Mouse (Mus musculus): ENCODE measurements around the gene Pygm. TPM values are rescaled to one million over a fixed set of nuclear protein-coding genes. Genes with fewer than 3 reads are reported as not detected.

The Pygm gene
- polyA plus RNA-seq, 1 experiment from 2014 or later: 2.5 TPM

GRCm38 (mm10) chr19:6363411-6364240, 20.6 kb upstream of the Pygm start, which contains the start of gene Sf1:
TSS of gene Sf1 (plus strand) at chr19:6363690.
- H3K4me1 ChIP-seq: peaks cover 20% of the 10 kb centered on the region

GRCm38 (mm10) chr19:6364317-6364725, 19.9 kb upstream of the Pygm start:
- peak; percentile 93 for DNase-seq (ENCODE audit: low spot score)
- Histone ChIP-seq H3K36me3 (peaks cover 56% of the 10 kb centered on the region), H3K4me1 (peaks cover 20% of the 10 kb centered on the region), H3K9me3 (replicated peaks) (no peaks in the 10 kb centered on the region), H3K27me3 (ENCODE audit: low read depth, poor library complexity, severe bottlenecking) (no peaks in the 10 kb centered on the region), H3K4me3 (peak overlapping the region; percentile 99), H3K27ac (peak overlapping the region; percentile 100)
- under 1% methylated on average over 55 of the region's 55 CpGs for WGBS

More at GRCm38 (mm10) chr19:6363411-6364240, 20.6 kb upstream of the Pygm start, which contains the start of gene Sf1:
- Histone ChIP-seq H3K4me3 (peak within 1 kb of the TSS; percentile 99), H3K27me3 (ENCODE audit: low read depth, poor library complexity, severe bottlenecking) (no peaks in the 10 kb centered on the region), H3K36me3 (peaks cover 49% of the 10 kb centered on the region), H3K27ac (peak within 1 kb of the TSS; percentile 100), H3K9me3 (replicated peaks) (no peaks in the 10 kb centered on the region)
- peak; percentile 99 for DNase-seq (ENCODE audit: low spot score)
- WGBS: under 1% methylated on average over 85 of the region's 85 CpGs

DNA sequence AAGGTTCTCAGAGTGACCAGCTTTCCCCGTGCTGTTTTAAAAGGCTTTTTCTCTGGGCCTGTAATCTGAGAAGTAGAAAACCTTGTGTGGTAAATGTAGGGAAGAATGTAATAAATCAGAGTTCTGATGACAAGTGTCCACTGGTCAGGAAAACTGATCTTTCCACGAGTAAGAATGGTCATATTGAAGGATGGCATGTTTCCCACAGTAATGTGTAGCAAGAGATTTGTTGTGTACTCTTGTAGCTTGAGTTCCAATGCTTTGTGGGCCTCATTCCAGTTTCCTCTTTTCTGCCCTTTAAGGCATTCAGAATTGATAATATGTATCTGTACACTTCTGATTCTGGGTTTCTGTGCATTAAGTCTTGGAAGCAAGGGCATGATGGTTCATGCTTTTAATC, 19.4 kb upstream of the Pygm start:
- Histone ChIP-seq H3K4me1 (peaks cover 20% of the 10 kb centered on the region), H3K36me3 (peaks cover 61% of the 10 kb centered on the region), H3K27ac (peak overlapping the region; percentile 100), H3K27me3 (ENCODE audit: low read depth, poor library complexity, severe bottlenecking) (no peaks in the 10 kb centered on the region), H3K4me3 (peak overlapping the region; percentile 99), H3K9me3 (replicated peaks) (no peaks in the 10 kb centered on the region)
- WGBS: 6% methylated on average over 2 of the region's 2 CpGs
- DNase-seq (ENCODE audit: low spot score): no peak

GRCm38 (mm10) chr19:6370175-6370574, 14.0 kb upstream of the Pygm start:
- Histone ChIP-seq H3K27ac (no peak overlapping the region), H3K36me3 (peaks cover 99% of the 10 kb centered on the region), H3K4me1 (peaks cover 12% of the 10 kb centered on the region), H3K27me3 (ENCODE audit: low read depth, poor library complexity, severe bottlenecking) (no peaks in the 10 kb centered on the region), H3K9me3 (replicated peaks) (no peaks in the 10 kb centered on the region), H3K4me3 (no peak overlapping the region)
- no peak for DNase-seq (ENCODE audit: low spot score)
- WGBS: 90% methylated on average over 2 of the region's 2 CpGs

DNA sequence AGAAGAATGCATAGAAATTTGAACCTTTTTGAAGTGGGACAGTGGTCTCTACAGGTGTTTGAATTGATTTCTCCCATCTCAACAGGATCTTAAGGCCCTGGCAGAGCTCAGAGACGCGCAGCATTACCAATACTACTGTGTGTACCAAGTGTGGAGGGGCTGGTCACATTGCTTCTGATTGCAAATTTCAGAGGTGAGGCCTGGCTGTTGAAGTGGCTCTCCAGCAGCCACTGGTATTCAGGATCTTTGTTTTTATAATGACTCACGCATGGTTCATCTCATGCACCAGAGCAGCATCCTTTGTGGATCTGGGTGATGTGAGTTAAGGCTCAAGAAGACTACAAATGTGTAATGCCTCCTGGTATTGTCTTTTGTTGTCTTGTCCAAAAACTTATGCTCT, 11.8 kb upstream of the Pygm start:
- H3K36me3 ChIP-seq: peaks cover 99% of the 10 kb centered on the region
- no peaks in the 10 kb centered on the region for H3K27me3 ChIP-seq (ENCODE audit: low read depth, poor library complexity, severe bottlenecking)
- H3K9me3 ChIP-seq (replicated peaks): no peaks in the 10 kb centered on the region
- no peaks in the 10 kb centered on the region for H3K4me1 ChIP-seq
- no peak overlapping the region for H3K4me3 ChIP-seq
- no peak overlapping the region for H3K27ac ChIP-seq
- 95% methylated on average over 3 of the region's 3 CpGs for WGBS
- DNase-seq (ENCODE audit: low spot score): no peak

DNA sequence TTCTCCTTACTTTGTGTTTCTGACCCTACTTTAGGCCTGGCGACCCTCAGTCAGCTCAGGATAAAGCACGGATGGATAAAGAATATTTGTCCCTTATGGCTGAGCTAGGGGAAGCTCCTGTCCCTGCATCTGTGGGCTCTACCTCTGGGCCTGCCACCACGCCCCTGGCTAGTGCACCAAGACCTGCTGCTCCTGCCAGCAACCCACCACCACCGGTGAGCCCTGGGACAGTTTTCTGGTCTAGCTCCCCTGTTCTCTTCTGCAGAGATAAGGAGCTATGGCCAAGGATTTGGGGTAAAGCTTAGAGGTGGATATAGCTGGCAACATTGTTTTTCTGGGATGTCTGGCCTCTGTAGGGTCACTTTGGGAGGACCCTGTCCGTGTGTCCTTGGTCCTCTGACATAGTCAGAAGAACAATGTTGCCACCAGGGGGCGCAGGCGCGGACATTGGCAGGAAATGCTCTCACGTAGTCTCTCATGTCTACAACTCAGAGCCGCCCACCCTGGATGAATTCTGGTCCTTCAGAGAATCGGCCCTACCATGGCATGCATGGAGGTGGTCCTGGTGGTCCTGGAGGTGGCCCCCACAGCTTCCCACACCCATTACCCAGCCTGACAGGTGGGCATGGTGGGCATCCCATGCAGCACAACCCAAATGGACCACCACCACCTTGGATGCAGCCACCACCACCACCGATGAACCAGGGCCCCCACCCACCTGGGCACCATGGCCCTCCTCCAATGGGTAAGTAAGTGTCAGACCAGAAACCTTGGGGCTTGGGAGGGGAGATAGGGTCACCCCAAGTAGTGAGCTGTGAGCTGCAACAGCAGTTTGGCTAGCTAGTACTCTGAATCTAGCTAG, 10.4 kb upstream of the Pygm start:
- 0 out of 2 replicates have a peak overlapping the region, but pooled peaks have one; percentile 6 for H3K4me3 ChIP-seq
- no peaks in the 10 kb centered on the region for H3K9me3 ChIP-seq (replicated peaks)
- WGBS: 79% methylated on average over 12 of the region's 12 CpGs
- H3K27me3 ChIP-seq (ENCODE audit: low read depth, poor library complexity, severe bottlenecking): no peaks in the 10 kb centered on the region
- no peak overlapping the region for H3K27ac ChIP-seq
- peaks cover 99% of the 10 kb centered on the region for H3K36me3 ChIP-seq
- DNase-seq (ENCODE audit: low spot score): peak; percentile 82
- no peaks in the 10 kb centered on the region for H3K4me1 ChIP-seq

GRCm38 (mm10) chr19:6374571-6374970, 9.6 kb upstream of the Pygm start:
- Histone ChIP-seq H3K4me3 (no peak overlapping the region), H3K27me3 (ENCODE audit: low read depth, poor library complexity, severe bottlenecking) (no peaks in the 10 kb centered on the region), H3K4me1 (no peaks in the 10 kb centered on the region), H3K27ac (no peak overlapping the region), H3K9me3 (replicated peaks) (no peaks in the 10 kb centered on the region), H3K36me3 (peaks cover 99% of the 10 kb centered on the region)
- no peak for DNase-seq (ENCODE audit: low spot score)
- 93% methylated on average over 10 of the region's 10 CpGs for WGBS

GRCm38 (mm10) chr19:6375423-6376254, 8.6 kb upstream of the Pygm start:
- peaks cover 96% of the 10 kb centered on the region for H3K36me3 ChIP-seq
- no peaks in the 10 kb centered on the region for H3K9me3 ChIP-seq (replicated peaks)
- no peaks in the 10 kb centered on the region for H3K4me1 ChIP-seq
- DNase-seq (ENCODE audit: low spot score): no peak
- H3K27me3 ChIP-seq (ENCODE audit: low read depth, poor library complexity, severe bottlenecking): no peaks in the 10 kb centered on the region
- WGBS: 93% methylated on average over 42 of the region's 42 CpGs
- H3K27ac ChIP-seq: no peak overlapping the region
- H3K4me3 ChIP-seq: no peak overlapping the region

GRCm38 (mm10) chr19:6376255-6376564, 8.0 kb upstream of the Pygm start:
- no peaks in the 10 kb centered on the region for H3K27me3 ChIP-seq (ENCODE audit: low read depth, poor library complexity, severe bottlenecking)
- H3K36me3 ChIP-seq: peaks cover 93% of the 10 kb centered on the region
- peak; percentile 69 for DNase-seq (ENCODE audit: low spot score)
- H3K4me1 ChIP-seq: no peaks in the 10 kb centered on the region
- H3K9me3 ChIP-seq (replicated peaks): no peaks in the 10 kb centered on the region
- H3K4me3 ChIP-seq: no peak overlapping the region
- 86% methylated on average over 14 of the region's 14 CpGs for WGBS
- no peak overlapping the region for H3K27ac ChIP-seq

- no peak for DNase-seq (ENCODE audit: low spot score)
- no peaks in the 10 kb centered on the region for H3K27me3 ChIP-seq (ENCODE audit: low read depth, poor library complexity, severe bottlenecking)
- H3K9me3 ChIP-seq (replicated peaks): no peaks in the 10 kb centered on the region
- 86% methylated on average over 2 of the region's 2 CpGs for WGBS
- H3K4me1 ChIP-seq: no peaks in the 10 kb centered on the region
- H3K4me3 ChIP-seq: no peak overlapping the region
- no peak overlapping the region for H3K27ac ChIP-seq
- peaks cover 89% of the 10 kb centered on the region for H3K36me3 ChIP-seq
Observed at GRCm38 (mm10) chr19:6376643-6377042, 7.6 kb upstream of the Pygm start.

GRCm38 (mm10) chr19:6377327-6378040, 6.7 kb upstream of the Pygm start:
- no peak for DNase-seq (ENCODE audit: low spot score)
- Histone ChIP-seq H3K36me3 (peaks cover 80% of the 10 kb centered on the region), H3K27ac (no peak overlapping the region), H3K9me3 (replicated peaks) (no peaks in the 10 kb centered on the region), H3K27me3 (ENCODE audit: low read depth, poor library complexity, severe bottlenecking) (no peaks in the 10 kb centered on the region), H3K4me3 (no peak overlapping the region), H3K4me1 (no peaks in the 10 kb centered on the region)
- WGBS: 86% methylated on average over 11 of the region's 11 CpGs

Measured in limb, embryonic 10.5 days (tissue).